ENCODE assay signal across 26 mouse cellular contexts in the genomic region with DNA sequence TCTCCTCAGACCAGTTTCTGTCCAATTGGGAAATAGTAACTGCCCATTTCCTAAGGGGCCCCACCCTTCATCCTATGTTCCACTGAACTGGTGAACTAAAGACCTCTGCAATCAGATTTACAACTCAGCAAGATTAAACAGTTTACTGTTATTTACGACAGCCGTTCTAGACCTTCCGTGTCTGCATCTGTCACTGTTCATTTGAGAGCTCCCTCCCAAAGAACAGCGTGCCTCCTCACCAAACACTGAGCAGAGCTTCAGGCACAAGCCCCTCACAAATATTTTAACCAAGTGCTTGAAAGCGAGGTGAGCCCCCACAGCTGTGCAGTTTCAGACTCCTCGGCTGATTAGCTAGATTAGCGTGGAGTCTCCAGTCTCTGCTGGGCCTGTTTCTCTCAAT. TPM values are rescaled to one million over a fixed set of nuclear protein-coding genes. Genes with fewer than 3 reads are reported as not detected.
DNase-seq lines count a peak whose midpoint lies in the region; ATAC-seq and TF ChIP-seq lines count a peak whose summit lies in the region.
"Had no signal": no experiment of that assay in that cellular context is flagged by ENCODE, and none has a peak within 500 bp of the region (broad histone marks: within the 10 kb centered on the region; RNA-seq: fewer than 3 reads in every experiment).

No protein-coding gene starts in this region.

- ATAC-seq in kidney, postnatal 0 days (replicated peaks; ENCODE audit: low FRiP score, low read depth) = no peak; the same call in 1 of the 2 replicates
- peak; percentile 70 for ATAC-seq in intestine, embryonic 14.5 days (replicated peaks; ENCODE audit: low FRiP score, low TSS enrichment, low read depth)
- ATAC-seq: activated CD4-positive, CD25-positive, alpha-beta regulatory T cell, adult 4 months; inflammation-experienced regulatory T-cells, adult 6 months; midbrain, embryonic 16.5 days; Patski had no signal

- DNase-seq in kidney, postnatal 0 days (ENCODE audit: low spot score) = peak; percentile 91
- no peak for DNase-seq in kidney, postnatal 14 days
- peak; percentile 53 for DNase-seq in embryo, embryonic 10.5 days (ENCODE audit: low spot score)
- no peak for DNase-seq in intestine, embryonic 14.5 days (ENCODE audit: low spot score)
- peak; percentile 9 for DNase-seq in retina, embryonic 14.5 days (ENCODE audit: low spot score)
- DNase-seq in natural killer cell, adult 2 months (ENCODE audit: low spot score in 2 of 2) = no peak
- DNase-seq in urinary bladder, postnatal 36 days (ENCODE audit: low spot score in 2 of 2) = no peak
- no peak for DNase-seq in layer of hippocampus, postnatal 10 days (ENCODE audit: low spot score in 2 of 2)
- DNase-seq: adrenal gland, postnatal 25 days; cerebellum, adult 2 months; right cerebral cortex, postnatal 14 days; thymus, postnatal 25 days had no signal

- H3K27me3 ChIP-seq in kidney, postnatal 0 days (ENCODE audit: insufficient read depth, low read length) = no peaks in the 10 kb centered on the region
- H3K27me3 ChIP-seq in intestine, embryonic 14.5 days (replicated peaks; ENCODE audit: control insufficient read depth, insufficient read depth, low read length) = no peaks in the 10 kb centered on the region
- H3K27me3 ChIP-seq: forebrain, embryonic 12.5 days; heart, embryonic 15.5 days; lung, embryonic 15.5 days; neural tube, embryonic 12.5 days; Patski had no signal

- no peaks in the 10 kb centered on the region for H3K9me3 ChIP-seq in kidney, postnatal 0 days (replicated peaks; ENCODE audit: low read length)
- no peaks in the 10 kb centered on the region for H3K9me3 ChIP-seq in intestine, embryonic 14.5 days (ENCODE audit: control insufficient read depth, low read length)
- H3K9me3 ChIP-seq: forebrain, embryonic 12.5 days; heart, embryonic 15.5 days; lung, embryonic 15.5 days; megakaryocyte, embryonic 14.5 days; neural tube, embryonic 12.5 days had no signal

- no peak overlapping the region for H3K27ac ChIP-seq in kidney, postnatal 0 days
- H3K27ac ChIP-seq in intestine, embryonic 14.5 days (ENCODE audit: low read depth) = peak overlapping the region; percentile 71
- H3K27ac ChIP-seq: forebrain, embryonic 12.5 days; heart, embryonic 15.5 days; layer of hippocampus, adult 2 months; lung, embryonic 15.5 days; neural tube, embryonic 12.5 days had no signal

- no peak overlapping the region for H3K9ac ChIP-seq in kidney, postnatal 0 days (ENCODE audit: low read depth, low read length)
- H3K9ac ChIP-seq in intestine, embryonic 14.5 days (ENCODE audit: low read length) = no peak overlapping the region
- H3K9ac ChIP-seq: forebrain, embryonic 12.5 days; heart, embryonic 15.5 days; lung, embryonic 15.5 days; neural tube, embryonic 12.5 days had no signal

- WGBS in kidney, postnatal 0 days = 14% methylated on average over 7 of the region's 7 CpGs
- 5% methylated on average over 7 of the region's 7 CpGs for WGBS in intestine, embryonic 14.5 days

- no peak for TF ChIP-seq CTCF in kidney, postnatal 0 days (IDR thresholded peaks at IDR 0.05; ENCODE audit: low read depth)

- no peak overlapping the region for H3K4me2 ChIP-seq in kidney, postnatal 0 days (ENCODE audit: low read length)
- no peak overlapping the region for H3K4me2 ChIP-seq in intestine, embryonic 14.5 days (ENCODE audit: low read length)
- H3K4me2 ChIP-seq: forebrain, embryonic 12.5 days; heart, embryonic 15.5 days; liver, embryonic 11.5 days; lung, embryonic 15.5 days; neural tube, embryonic 12.5 days had no signal

- H3K36me3 ChIP-seq in kidney, postnatal 0 days (ENCODE audit: insufficient read depth, low read length) = no peaks in the 10 kb centered on the region
- H3K36me3 ChIP-seq in intestine, embryonic 14.5 days (ENCODE audit: control insufficient read depth, insufficient read depth, low read length) = 0 out of 2 replicates have a peak, but pooled peaks cover 4% of the 10 kb centered on the region
- H3K36me3 ChIP-seq: forebrain, embryonic 12.5 days; heart, embryonic 15.5 days; lung, embryonic 15.5 days; neural tube, embryonic 12.5 days had no signal

- H3K4me1 ChIP-seq in kidney, postnatal 0 days (replicated peaks; ENCODE audit: insufficient read depth, low read length) = peaks cover 12% of the 10 kb centered on the region
- peaks cover 73% of the 10 kb centered on the region for H3K4me1 ChIP-seq in intestine, embryonic 14.5 days (replicated peaks; ENCODE audit: control insufficient read depth, insufficient read depth, low read length)
- H3K4me1 ChIP-seq: megakaryocyte, embryonic 14.5 days had no signal

- no peak overlapping the region for H3K4me3 ChIP-seq in kidney, postnatal 0 days (replicated peaks; ENCODE audit: low read depth, low read length)
- H3K4me3 ChIP-seq in intestine, embryonic 14.5 days (ENCODE audit: low read depth, low read length) = no peak overlapping the region
- H3K4me3 ChIP-seq: forebrain, embryonic 12.5 days; heart, embryonic 15.5 days; layer of hippocampus, adult 2 months; lung, embryonic 15.5 days; megakaryocyte, embryonic 14.5 days; neural tube, embryonic 12.5 days had no signal

RNA-seq across cellular contexts. Expression of gene Pgm5, which starts 13.3 kb away (rescaled TPM):
- 0.87 and 0.96 TPM in 2 replicates for polyA plus RNA-seq in kidney, postnatal 0 days (2015; fragmentation: Nextera tagmentation; extraction: Ambion mirVana)
- polyA plus RNA-seq in intestine, embryonic 14.5 days (2014; fragmentation: Nextera tagmentation; extraction: Ambion mirVana) = 8.8 and 10.0 TPM in 2 replicates
- 1 to 10 TPM; 3.4 to 3.5 TPM for total RNA-seq in layer of hippocampus, postnatal 10 days (2021)
- total RNA-seq: common myeloid progenitor, adult 5-6 weeks had no signal
- polyA plus RNA-seq: activated CD4-positive, CD25-positive, alpha-beta regulatory T cell, adult 4 months had no signal

RNA-seq across cellular contexts. Expression of gene Gm10053, which starts 27.1 kb away (rescaled TPM):
- polyA plus RNA-seq in kidney, postnatal 0 days (2015; fragmentation: Nextera tagmentation; extraction: Ambion mirVana) = 458 and 466 TPM in 2 replicates
- polyA plus RNA-seq in intestine, embryonic 14.5 days (2014; fragmentation: Nextera tagmentation; extraction: Ambion mirVana) = 280 and 300 TPM in 2 replicates
- 100 to 1,000 TPM; 215 to 218 TPM for total RNA-seq in layer of hippocampus, postnatal 10 days (2021)

RNA-seq across cellular contexts. Expression of gene Foxd4, which starts 52.7 kb away (rescaled TPM):
- not detected in 2 replicates for polyA plus RNA-seq in kidney, postnatal 0 days (2015; fragmentation: Nextera tagmentation; extraction: Ambion mirVana)
- polyA plus RNA-seq in intestine, embryonic 14.5 days (2014; fragmentation: Nextera tagmentation; extraction: Ambion mirVana) = not detected in 2 replicates
- total RNA-seq in layer of hippocampus, postnatal 10 days (2021) = not detected
- total RNA-seq: adrenal gland, postnatal 25 days; layer of hippocampus, adult 2 months had no signal
- polyA plus RNA-seq: activated CD4-positive, CD25-positive, alpha-beta regulatory T cell, adult 4 months; gonadal fat pad, adult 2 months; heart, embryonic 15.5 days; inflammation-experienced regulatory T-cells, adult 6 months; liver, embryonic 11.5 days; lung, embryonic 15.5 days; neural tube, embryonic 12.5 days; testis, adult 2 months had no signal

Comparison
In these comparisons a context has a peak if more than half of its experiments do, and no peak if none do; other contexts are left out.
1. DNase-seq: peak in kidney, postnatal 0 days (single experiment), embryo, embryonic 10.5 days (single experiment) and retina, embryonic 14.5 days (single experiment); none in kidney, postnatal 14 days (single experiment), intestine, embryonic 14.5 days (single experiment), natural killer cell, adult 2 months (0 of 2), urinary bladder, postnatal 36 days (0 of 2) and layer of hippocampus, postnatal 10 days (0 of 2).